Mouse (Mus musculus) stomach, postnatal 0 days (tissue): Measurements from ENCODE around the gene Arhgef33. TPM values are rescaled to one million over a fixed set of nuclear protein-coding genes. Genes with fewer than 3 reads are reported as not detected.

Source experiments
- ATAC-seq: fragments of 200-750 bp; cut with Nextera tagmentation; 2 replicates; pipeline ENCODE4 v1.8.0; 2017; ENCODE audit not compliant: low FRiP score, low TSS enrichment
- DNase-seq: peaks from one replicate; pipeline ENCODE4 v3.0.0-alpha.2; 2016; ENCODE audit warnings: low spot score
- H3K27ac ChIP-seq: fragments of 300-500 bp; sonication (generic); replicated peaks from 2 replicates; pipeline ENCODE4 v1.5.1; 2014; ENCODE audit warnings: mild to moderate bottlenecking, control low read depth
- H3K27me3 ChIP-seq: fragments of 300-500 bp; sonication (generic); 2 replicates; pipeline ENCODE4 v1.6.1; 2014; ENCODE audit warnings: low read length; ENCODE audit not compliant: control insufficient read depth, insufficient read depth
- H3K36me3 ChIP-seq: fragments of 300-500 bp; sonication (generic); 2 replicates; pipeline ENCODE4 v1.6.1; 2014; ENCODE audit warnings: low read length, mixed read lengths; ENCODE audit not compliant: control insufficient read depth, insufficient read depth
- H3K4me1 ChIP-seq: fragments of 300-500 bp; sonication (generic); replicated peaks from 2 replicates; pipeline ENCODE4 v1.6.1; 2014; ENCODE audit warnings: antibody characterized with exemption; ENCODE audit not compliant: control insufficient read depth, insufficient read depth
- H3K4me2 ChIP-seq: fragments of 300-500 bp; sonication (generic); replicated peaks from 2 replicates; pipeline ENCODE4 v1.6.1; 2014; ENCODE audit warnings: low read depth, mild to moderate bottlenecking, control low read depth, moderate library complexity
- H3K4me3 ChIP-seq: fragments of 300-500 bp; sonication (generic); 2 replicates; pipeline ENCODE4 v1.5.1; 2014; ENCODE audit warnings: low read depth, low read length, control low read depth
- H3K9ac ChIP-seq: fragments of 300-500 bp; sonication (generic); 2 replicates; pipeline ENCODE4 v1.6.1; 2014; ENCODE audit warnings: mild to moderate bottlenecking, low read length, control low read depth, mixed read lengths
- H3K9me3 ChIP-seq: fragments of 300-500 bp; sonication (generic); 2 replicates; pipeline ENCODE4 v1.6.1; 2016; ENCODE audit warnings: low read length; ENCODE audit not compliant: control insufficient read depth
- CTCF ChIP-seq: IDR thresholded peaks from 2 replicates; pipeline ENCODE4 v1.5.1; 2016; ENCODE audit warnings: antibody characterized with exemption, low read depth, mild to moderate bottlenecking, moderate library complexity
- EP300 ChIP-seq: optimal IDR thresholded peaks from 2 replicates; pipeline ENCODE3; 2016; ENCODE audit warnings: antibody characterized with exemption
- WGBS: fragments of 180-500 bp; shearing (Covaris S2); extraction: QIAGEN DNeasy Blood & Tissue Kit; methylation state at CpG from one replicate; pipeline ENCODE4 v1.1.7; 2014; 5-methylcytosine and 5-hydroxymethylcytosine counted together
- polyA plus RNA-seq: library from polyadenylated mRNA; unstranded; fragments of >200 nt; fragmentation: Nextera tagmentation; extraction: Ambion mirVana; gene quantifications from 2 replicates; pipeline ENCODE4 v1.2.1, GENCODE M21; 2015

Gene Arhgef33
- polyA plus RNA-seq, 1 experiment from 2014 or later = 1.4 TPM

GRCm38 (mm10) chr17:80284446-80284845, 22.8 kb upstream of the Arhgef33 start:
- Histone ChIP-seq H3K9ac (no peak overlapping the region), H3K4me1 (no peaks in the 10 kb centered on the region), H3K36me3 (0 out of 2 replicates have a peak, but pooled peaks cover 3% of the 10 kb centered on the region), H3K9me3 (no peaks in the 10 kb centered on the region), H3K4me2 (no peak overlapping the region), H3K27ac (no peak overlapping the region), H3K27me3 (no peaks in the 10 kb centered on the region), H3K4me3 (no peak overlapping the region)
- TF ChIP-seq EP300 = no peak
- TF ChIP-seq CTCF = no peak
- ATAC-seq (no peak), DNase-seq (no peak)
- 72% methylated on average over 4 of the region's 4 CpGs for WGBS

- 72% methylated on average over 6 of the region's 6 CpGs for WGBS
- Histone ChIP-seq H3K27ac (no peak overlapping the region), H3K9ac (no peak overlapping the region), H3K36me3 (no peaks in the 10 kb centered on the region), H3K4me1 (no peaks in the 10 kb centered on the region), H3K4me3 (no peak overlapping the region), H3K4me2 (no peak overlapping the region), H3K9me3 (no peaks in the 10 kb centered on the region), H3K27me3 (no peaks in the 10 kb centered on the region)
- TF ChIP-seq CTCF = no peak
- no peak for TF ChIP-seq EP300
- DNase-seq (no peak), ATAC-seq (no peak)
Measured at GRCm38 (mm10) chr17:80288012-80288411, 19.2 kb upstream of the Arhgef33 start.

GRCm38 (mm10) chr17:80289280-80290073, 17.7 kb upstream of the Arhgef33 start:
- TF ChIP-seq CTCF (no peak), EP300 (no peak)
- Histone ChIP-seq H3K9me3 (no peaks in the 10 kb centered on the region), H3K36me3 (no peaks in the 10 kb centered on the region), H3K27ac (peak overlapping the region; percentile 82), H3K27me3 (no peaks in the 10 kb centered on the region), H3K4me1 (no peaks in the 10 kb centered on the region), H3K4me2 (peak overlapping the region; percentile 81), H3K9ac (peak overlapping the region; percentile 92), H3K4me3 (peak overlapping the region; percentile 97)
- under 1% methylated on average over 30 of the region's 30 CpGs for WGBS
- no peak for DNase-seq
- ATAC-seq = no peak; the same call in 1 of the 2 replicates

GRCm38 (mm10) chr17:80290074-80290657, 17.0 kb upstream of the Arhgef33 start, which contains the start of the genes Morn2 and Dhx57:
Gene Morn2, plus strand, starts transcription at chr17:80290203.
Gene Dhx57, minus strand, starts transcription at chr17:80290476.
- DNase-seq (peak; percentile 98), ATAC-seq (peak; percentile 99)
- no peak for TF ChIP-seq CTCF
- TF ChIP-seq EP300 = no peak
- no peaks in the 10 kb centered on the region for H3K27me3 ChIP-seq
- H3K27ac ChIP-seq = peak within 1 kb of the TSS; percentile 83
- no peaks in the 10 kb centered on the region for H3K4me1 ChIP-seq
- H3K36me3 ChIP-seq = no peaks in the 10 kb centered on the region
- peak within 1 kb of the TSS; percentile 97 for H3K4me3 ChIP-seq
- H3K9me3 ChIP-seq = no peaks in the 10 kb centered on the region
- H3K4me2 ChIP-seq = peak within 1 kb of the TSS; percentile 81
- under 1% methylated on average over 33 of the region's 35 CpGs for WGBS
- peak within 1 kb of the TSS; percentile 92 for H3K9ac ChIP-seq

- no peaks in the 10 kb centered on the region for H3K27me3 ChIP-seq
- 16% methylated on average over 2 of the region's 2 CpGs for WGBS
- DNase-seq = peak; percentile 20
- 0 out of 2 replicates have a peak, but pooled peaks have one; percentile 23 for ATAC-seq
- TF ChIP-seq CTCF (peak; percentile 85), EP300 (no peak)
- H3K9me3 ChIP-seq = no peaks in the 10 kb centered on the region
- H3K4me3 ChIP-seq = no peak overlapping the region
- no peak overlapping the region for H3K9ac ChIP-seq
- no peak overlapping the region for H3K4me2 ChIP-seq
- H3K4me1 ChIP-seq = no peaks in the 10 kb centered on the region
- no peak overlapping the region for H3K27ac ChIP-seq
- H3K36me3 ChIP-seq = no peaks in the 10 kb centered on the region
Measured at GRCm38 (mm10) chr17:80291148-80291547, 16.1 kb upstream of the Arhgef33 start.

GRCm38 (mm10) chr17:80295258-80295657, 11.9 kb upstream of the Arhgef33 start:
- no peaks in the 10 kb centered on the region for H3K9me3 ChIP-seq
- DNase-seq = no peak
- no peaks in the 10 kb centered on the region for H3K27me3 ChIP-seq
- H3K27ac ChIP-seq = no peak overlapping the region
- no peaks in the 10 kb centered on the region for H3K36me3 ChIP-seq
- H3K4me1 ChIP-seq = no peaks in the 10 kb centered on the region
- H3K4me3 ChIP-seq = no peak overlapping the region
- H3K9ac ChIP-seq = no peak overlapping the region
- WGBS = 87% methylated on average over 5 of the region's 5 CpGs
- no peak overlapping the region for H3K4me2 ChIP-seq
- TF ChIP-seq CTCF (no peak), EP300 (no peak)
- ATAC-seq = no peak
